Mouse (Mus musculus) common myeloid progenitor, adult 5-6 weeks (primary cell): Measurements from ENCODE around the gene Ppm1m. TPM values are rescaled to one million over a fixed set of nuclear protein-coding genes. Genes with fewer than 3 reads are reported as not detected.
A peak's percentile ranks its signal among the peaks of the same experiment; 100 is the strongest.

Experiments used
- ATAC-seq: replicated peaks from 2 replicates; pipeline ENCODE4 v1.8.0; 2016; ENCODE audit warnings: low read depth, mild to moderate bottlenecking, moderate TSS enrichment, inconsistent platforms; ENCODE audit not compliant: poor library complexity, severe bottlenecking
- total RNA-seq: library from RNA; stranded (forward); fragments of 200-1000, 187-1606 nt; gene quantifications from 2 replicates; pipeline ENCODE4 v1.2.3, GENCODE M21; 2017

Ppm1m gene
- total RNA-seq, 1 experiment from 2014 or later, result 9.4 TPM

DNA sequence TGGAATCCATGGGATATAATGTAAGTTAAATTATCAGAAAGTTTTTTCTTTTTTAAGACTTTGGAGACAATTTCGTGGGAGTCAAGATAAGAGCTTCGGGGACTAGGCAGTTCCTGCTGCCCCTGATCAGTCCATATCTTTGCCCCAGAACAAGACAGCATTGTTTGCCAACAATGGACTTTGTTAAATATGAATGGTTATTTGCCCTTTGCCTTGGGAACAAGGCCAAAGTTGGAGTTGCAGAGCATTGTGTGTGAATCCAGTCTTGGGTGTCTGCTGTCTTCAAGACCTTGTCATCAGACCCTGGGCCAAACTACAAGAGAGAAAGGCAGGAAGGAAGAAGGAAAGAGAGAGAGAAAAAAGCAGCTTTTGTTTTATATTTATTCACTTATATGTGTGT lies 32.8 kb downstream of the Ppm1m start:
- no peak for ATAC-seq

DNA sequence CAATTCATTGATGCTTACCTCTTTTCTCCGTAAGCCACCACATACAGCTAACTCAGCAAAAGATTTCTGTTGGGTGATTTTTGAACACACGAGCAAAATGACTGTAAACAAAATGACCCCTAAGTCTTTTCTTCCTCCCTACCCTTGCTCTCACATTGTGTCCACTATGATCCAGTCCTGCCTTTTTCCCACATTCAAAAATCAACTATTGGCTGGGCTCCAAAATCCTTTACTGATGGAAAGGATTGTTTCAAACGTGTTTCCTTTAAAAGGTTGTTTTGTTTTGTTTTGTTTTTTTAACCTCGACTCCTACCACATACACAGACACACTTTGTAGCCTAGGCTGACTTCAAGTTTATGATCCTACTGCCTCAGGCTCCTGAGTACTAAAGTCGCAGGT lies 39.1 kb downstream of the Ppm1m start:
- no peak for ATAC-seq

DNA sequence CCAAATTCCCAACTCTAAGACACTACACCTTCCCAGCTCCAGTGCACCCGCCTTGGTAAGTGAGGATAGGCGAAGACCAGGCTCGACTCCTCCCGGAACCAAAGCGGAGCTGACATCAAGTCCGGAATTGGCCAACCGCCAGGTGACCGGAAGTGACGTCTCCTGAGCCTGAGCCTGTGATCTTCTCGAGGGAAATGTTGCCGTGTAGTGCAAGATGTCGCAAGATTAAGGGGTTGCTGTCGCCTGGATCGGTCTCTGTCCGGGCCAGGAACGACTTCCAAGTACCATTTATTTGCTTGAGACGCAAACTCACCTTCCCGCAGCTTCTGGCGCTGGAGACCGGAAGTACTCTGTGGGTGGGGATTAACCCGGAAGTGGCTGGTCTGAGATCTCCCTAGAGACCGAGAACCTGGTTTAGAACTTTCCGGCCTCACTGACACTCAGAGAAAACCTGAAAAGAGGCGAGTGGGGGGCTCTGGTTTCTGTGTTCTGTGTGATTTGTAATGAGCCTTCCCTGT lies 39.7 kb downstream of the Ppm1m start:
- peak; percentile 77 for ATAC-seq

DNA sequence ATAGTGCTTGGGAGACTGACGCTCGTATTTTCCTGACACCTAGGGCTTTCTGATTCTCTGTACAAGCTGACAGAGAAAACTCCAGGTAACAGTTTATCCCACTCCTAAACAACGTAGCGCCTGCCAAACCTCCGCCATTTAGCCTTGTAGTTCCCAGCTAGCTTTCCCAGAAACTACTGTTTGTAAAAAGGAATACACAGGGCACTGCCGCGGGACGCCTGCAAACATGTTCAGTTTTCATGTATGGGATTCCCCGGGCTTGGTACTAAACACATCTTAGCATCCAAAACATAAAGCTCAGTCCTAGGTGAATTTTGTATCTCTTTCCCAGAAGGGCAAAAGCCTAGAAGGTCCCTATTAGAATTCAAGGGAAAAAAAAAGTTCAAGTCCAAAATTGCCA lies 40.3 kb downstream of the Ppm1m start:
- no peak for ATAC-seq

DNA sequence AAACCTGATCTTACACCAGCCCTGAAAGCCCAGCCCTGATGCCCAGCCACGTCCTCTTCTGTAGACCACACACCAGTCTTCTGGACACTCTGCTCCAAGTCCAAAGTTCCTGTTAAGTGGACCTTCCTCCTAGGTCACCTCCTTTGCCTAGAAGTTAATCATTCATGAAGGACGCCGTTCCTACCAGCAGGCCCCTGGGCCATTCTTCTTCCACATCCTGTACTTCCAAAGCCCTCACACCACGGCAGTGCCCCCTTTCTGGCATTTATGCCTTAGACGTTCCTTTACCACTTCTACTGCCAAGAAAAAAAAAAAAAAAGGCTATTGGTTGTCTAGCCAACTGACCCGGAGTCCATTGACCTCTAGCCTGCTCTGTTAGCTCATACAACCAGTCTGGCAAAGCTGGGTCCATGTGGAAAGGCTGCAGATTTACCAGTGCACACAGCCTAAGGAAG lies 41.5 kb downstream of the Ppm1m start, which contains the start of gene Glyctk:
Gene Glyctk (minus strand): TSS at position 102 of the 455 bp plus-strand sequence.
- no peak for ATAC-seq

GRCm38 (mm10) chr9:106157623-106157925 lies 42.0 kb downstream of the Ppm1m start:
- no peak for ATAC-seq

- no peak for ATAC-seq
Measured at GRCm38 (mm10) chr9:106156921-106157622, 42.5 kb downstream of the Ppm1m start.

GRCm38 (mm10) chr9:106156419-106156818 lies 43.1 kb downstream of the Ppm1m start:
- peak; percentile 60 for ATAC-seq

- no peak for ATAC-seq
Measured at GRCm38 (mm10) chr9:106154106-106154505, 45.4 kb downstream of the Ppm1m start.

GRCm38 (mm10) chr9:106149399-106149754 lies 50.2 kb downstream of the Ppm1m start:
- ATAC-seq, result no peak

DNA sequence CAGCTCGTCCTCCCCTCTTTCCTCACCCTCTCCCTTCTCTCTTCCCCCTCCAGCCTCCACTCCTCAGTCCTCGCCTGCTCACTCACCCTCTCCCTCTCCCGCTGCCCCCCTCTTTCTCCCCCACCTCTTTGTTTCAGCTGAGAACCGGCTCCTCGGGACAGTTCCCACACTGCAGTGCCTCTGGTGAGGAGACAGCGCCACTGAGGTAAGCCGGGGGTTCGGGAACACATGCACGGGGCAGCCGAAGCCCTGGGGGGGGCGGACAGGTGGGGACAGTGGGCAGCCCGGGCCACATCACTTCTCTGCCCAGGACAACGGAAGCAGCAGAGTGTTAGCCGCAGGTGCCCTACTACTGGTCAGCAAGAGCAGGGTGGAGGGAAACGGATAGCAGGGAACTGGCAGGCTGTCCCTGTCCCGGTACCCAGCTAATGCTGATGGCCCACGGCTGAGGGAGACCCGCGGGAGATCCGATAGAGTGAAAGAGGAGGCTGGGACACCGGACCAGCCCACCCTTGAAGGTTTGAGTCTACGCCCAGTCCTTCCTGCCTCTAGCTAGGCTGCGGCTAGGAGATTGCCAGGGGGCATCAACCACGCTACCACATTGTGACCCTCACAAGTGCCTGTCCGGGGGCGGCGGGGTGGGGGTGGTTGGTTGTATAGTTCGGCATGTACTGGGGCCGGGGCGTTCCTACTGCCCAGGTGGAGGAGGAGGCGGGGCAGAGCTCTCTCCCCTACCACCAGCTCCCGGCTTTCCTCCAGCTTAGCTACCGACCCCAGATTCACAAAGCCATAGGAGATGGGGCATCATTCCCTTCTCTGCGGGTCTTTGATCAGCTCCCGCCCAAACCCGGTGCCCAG lies 50.8 kb downstream of the Ppm1m start:
- peak; percentile 60 for ATAC-seq

DNA sequence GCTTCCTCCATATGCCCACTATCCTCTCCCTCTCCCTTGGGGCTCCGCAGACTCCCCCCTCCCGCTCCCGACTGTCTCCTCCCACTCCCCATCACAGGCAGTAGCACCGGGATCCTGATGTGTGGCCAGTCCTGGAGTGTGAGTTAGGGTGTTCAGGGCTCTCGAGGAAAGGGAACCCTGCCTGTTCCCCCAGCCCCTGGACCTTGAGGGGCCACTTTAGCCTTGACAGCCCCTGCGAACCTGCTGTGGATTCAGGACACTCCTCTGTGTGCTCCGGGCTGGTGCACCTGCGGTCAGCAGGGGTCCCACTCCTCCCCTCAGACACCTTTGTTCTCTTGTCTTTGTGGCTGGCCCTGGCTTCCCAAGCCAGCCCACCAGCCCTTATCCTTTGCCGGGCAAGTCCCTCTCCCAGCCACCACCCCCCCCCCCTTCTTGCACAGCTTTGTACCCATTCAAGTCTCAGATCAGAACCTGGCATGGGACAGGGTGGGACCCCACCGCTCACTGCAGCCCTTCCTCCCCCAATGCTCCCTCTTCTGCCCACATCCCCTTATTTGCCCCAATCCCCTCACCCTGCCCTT lies 51.6 kb downstream of the Ppm1m start:
- 0 out of 2 replicates have a peak, but pooled peaks have one; percentile 3 for ATAC-seq

GRCm38 (mm10) chr9:106147281-106147680 lies 52.3 kb downstream of the Ppm1m start:
- peak; percentile 74 for ATAC-seq

GRCm38 (mm10) chr9:106145582-106145981 lies 54.0 kb downstream of the Ppm1m start:
- no peak for ATAC-seq

Other genes starting within 250 kb of the Ppm1m start
- not detected in 2 replicates for gene Col6a5, start 239.1 kb downstream of the Ppm1m start, total RNA-seq
- gene Col6a4, start 103.0 kb downstream of the Ppm1m start, total RNA-seq, result not detected in 2 replicates
- gene Glyctk, start 41.6 kb downstream of the Ppm1m start, total RNA-seq, result 2.4 and 3.2 TPM in 2 replicates
- gene Wdr82, start 28.8 kb downstream of the Ppm1m start, total RNA-seq, result 82.8 and 88.2 TPM in 2 replicates
- 42.5 and 44.4 TPM in 2 replicates for gene Twf2, start 3.4 kb upstream of the Ppm1m start, total RNA-seq
- gene Tlr9, start 22.9 kb upstream of the Ppm1m start, total RNA-seq, result 0.41 and 0.53 TPM in 2 replicates
- 76.9 and 90.2 TPM in 2 replicates for gene Alas1, start 48.9 kb upstream of the Ppm1m start, total RNA-seq
- gene Poc1a, start 81.3 kb upstream of the Ppm1m start, total RNA-seq, result 22.9 and 26.5 TPM in 2 replicates
- gene Dusp7, start 168.9 kb upstream of the Ppm1m start, total RNA-seq, result 10.1 and 23.6 TPM in 2 replicates
- 1,609 and 1,977 TPM in 2 replicates for gene Rpl29, start 229.7 kb upstream of the Ppm1m start, total RNA-seq
- gene Acy1, start 238.6 kb upstream of the Ppm1m start, total RNA-seq, result 23.8 and 30.1 TPM in 2 replicates
- gene Abhd14b, start 247.7 kb upstream of the Ppm1m start, total RNA-seq, result 10.0 and 13.4 TPM in 2 replicates
- gene Abhd14a, start 247.9 kb upstream of the Ppm1m start, total RNA-seq, result 22.0 and 28.9 TPM in 2 replicates